Mouse (Mus musculus) small intestine, adult 2 months (tissue): ENCODE results near the gene Camk2d.

ENCODE experiments used
- CTCF ChIP-seq: fragments of 200-500 bp; IDR thresholded peaks from 2 replicates; pipeline ENCODE4 v1.5.1; 2012; ENCODE audit warnings: low read depth, mild to moderate bottlenecking, control low read depth, inconsistent platforms, low read length, moderate library complexity, mixed read lengths; ENCODE audit not compliant: insufficient replicate concordance, insufficient read length; ENCODE audit errors: extremely low read depth
- POLR2A ChIP-seq: fragments of 200-500 bp; IDR thresholded peaks from 2 replicates; pipeline ENCODE4 v1.6.1; 2012; ENCODE audit warnings: low read depth, mild to moderate bottlenecking, control low read depth, inconsistent platforms, low read length, moderate library complexity

DNA sequence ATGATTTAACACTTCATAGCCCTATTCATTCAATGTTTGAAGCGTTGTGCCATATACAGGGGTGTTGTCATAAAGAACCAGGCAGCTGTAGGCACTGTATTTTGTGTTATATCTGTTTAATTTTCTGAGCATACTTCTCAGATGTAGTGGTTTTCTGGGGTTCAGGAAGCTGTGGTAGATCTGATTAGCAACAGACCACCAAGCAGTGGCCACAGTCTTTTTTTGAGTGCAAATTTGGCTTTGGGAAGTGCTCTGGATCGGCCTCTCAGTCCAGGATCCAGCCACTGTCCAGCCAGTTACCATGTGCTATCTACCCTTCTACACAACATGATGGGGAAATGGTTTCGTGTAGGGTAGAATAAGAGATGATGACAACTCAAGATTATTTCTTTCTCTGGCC is 199.8 kb downstream of the Camk2d start:
- TF ChIP-seq CTCF (no peak), POLR2A (no peak)
